Mouse (Mus musculus) layer of hippocampus, adult 9-11 months (tissue): ENCODE measurements around the gene Lmx1b.

Experiments used
- DNase-seq: peaks from one replicate; pipeline ENCODE4 v3.0.0; 2022

Lmx1b gene

DNA sequence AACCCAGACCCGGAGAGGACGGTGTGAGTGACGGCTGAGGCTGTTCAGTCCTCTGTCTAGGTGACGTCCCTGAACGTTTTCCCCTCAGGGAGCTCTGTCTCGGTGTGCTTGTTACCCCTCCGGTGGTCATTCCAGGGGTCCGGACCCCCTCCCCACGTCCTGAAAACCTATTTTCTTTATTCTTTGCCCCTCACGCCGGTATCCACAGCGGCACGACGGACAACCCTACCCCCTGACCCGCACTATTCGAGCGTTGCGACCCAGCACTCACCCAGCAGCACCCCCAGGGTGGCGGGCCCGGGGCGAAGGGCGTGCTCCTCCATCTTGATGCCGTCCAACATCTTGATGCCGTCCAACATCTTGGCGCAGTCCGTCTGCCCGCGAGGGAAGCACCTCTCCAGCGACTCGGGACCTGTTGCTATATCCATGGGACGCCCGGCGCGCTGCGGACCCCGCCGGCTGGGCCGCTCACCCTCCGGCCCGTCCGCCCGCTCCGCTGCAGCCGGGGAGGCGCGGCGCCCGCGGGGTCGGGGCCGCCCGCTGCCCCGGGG, at the start of gene Lmx1b:
TSS of gene Lmx1b (minus strand) at position 341 of the 551 bp plus-strand sequence.
- no peak for DNase-seq

DNA sequence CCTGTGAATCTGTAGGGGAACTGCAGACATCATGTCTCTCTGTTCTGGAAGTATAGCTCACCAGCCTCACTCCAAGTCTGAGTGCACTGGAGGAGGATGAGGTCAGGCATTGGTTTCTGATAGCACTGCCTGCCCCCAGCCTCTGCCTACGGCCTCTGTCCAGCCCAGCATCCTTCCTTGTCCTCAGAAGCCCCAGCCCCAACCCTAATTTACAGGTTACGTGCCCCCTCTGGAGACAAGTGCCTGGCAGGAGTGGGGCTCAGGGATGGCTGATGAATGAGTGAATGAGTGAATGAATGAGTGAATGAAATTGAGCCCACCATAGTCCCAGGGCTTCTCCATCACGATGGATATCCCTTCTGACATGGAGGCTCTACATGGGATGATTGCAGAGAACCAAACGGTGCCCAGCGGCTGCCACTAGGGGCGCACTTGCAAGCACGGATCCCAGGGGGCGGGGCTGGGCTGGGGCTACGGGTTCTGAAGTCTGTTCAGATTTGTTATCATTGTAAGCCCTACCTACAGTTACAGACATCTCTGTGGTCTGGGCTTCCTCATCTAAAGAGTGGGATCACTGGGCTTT, 49.7 kb upstream of the Lmx1b start:
- no peak for DNase-seq

DNA sequence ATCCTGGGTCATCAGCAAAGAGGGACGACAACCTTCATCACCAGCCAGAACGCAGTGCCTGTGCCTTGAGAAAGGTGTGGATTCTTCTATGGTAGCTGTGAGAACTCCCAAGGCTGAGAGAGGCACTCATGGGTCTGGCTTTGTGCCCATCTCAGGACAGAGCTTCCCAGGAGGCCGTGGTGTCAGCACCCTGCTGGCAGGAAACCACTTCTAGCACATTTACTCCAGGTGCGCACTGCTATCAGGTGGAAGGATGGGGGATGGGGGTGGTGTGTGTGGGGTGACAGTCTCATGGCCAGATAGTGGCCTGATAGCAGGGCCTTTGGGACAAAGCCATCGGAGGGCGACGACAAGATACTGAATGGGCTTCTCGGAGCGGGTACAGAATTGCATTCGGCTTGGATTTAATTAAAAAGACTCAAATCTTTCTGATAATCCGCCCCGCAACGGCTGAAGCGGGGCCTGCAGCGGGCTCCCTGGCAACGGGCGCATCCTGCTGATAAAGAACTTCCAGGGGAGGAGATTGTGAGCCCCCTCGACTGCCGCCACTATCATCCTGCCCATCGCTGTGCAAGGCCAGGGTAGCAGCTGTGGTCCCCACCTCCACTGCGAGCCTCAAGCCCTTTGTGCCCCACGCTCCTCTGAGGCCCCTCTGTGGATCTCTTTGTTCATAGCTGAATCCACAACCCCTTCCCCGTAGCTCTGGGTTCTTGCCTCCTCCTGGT, 49.0 kb upstream of the Lmx1b start:
- DNase-seq: no peak

DNA sequence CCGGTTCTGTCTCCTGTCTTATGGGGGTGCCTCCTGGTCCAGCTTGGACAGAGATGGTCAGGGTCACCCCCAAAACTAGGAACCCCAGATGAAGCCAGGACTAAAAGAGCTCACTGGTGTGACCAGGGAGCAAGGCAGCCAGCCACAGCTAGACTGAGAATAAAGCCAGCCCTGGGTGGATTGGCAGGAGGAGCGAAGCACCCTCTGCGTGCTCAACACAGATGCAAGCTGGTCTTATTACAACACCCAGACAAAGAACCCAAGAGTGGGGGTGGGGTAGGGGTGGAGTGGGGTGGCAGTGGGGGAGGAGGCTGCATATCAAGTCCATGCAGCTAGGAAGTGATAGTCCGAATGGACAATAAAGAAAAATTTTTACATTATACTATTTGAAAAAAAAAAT, 43.3 kb upstream of the Lmx1b start:
- no peak for DNase-seq

DNA sequence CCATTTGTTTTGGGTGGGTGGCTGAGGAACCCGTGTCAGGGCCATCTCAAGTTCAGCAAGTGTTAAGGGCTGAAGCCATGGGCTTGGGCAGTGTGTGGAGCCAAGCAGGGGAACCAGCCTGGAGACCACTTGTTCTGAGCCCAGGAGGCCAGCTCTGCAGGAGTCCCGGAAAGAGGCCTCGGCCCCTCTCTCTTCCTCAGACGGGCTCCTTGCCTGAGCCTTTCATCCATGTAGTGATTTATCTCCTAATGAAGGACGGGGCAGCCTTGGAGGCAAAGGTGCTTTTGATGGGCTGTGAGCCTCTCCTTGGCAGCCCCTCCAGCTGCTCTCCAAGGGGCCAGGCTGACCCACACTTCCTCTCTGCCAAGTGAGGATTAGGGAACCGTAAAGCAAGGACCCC, 42.8 kb upstream of the Lmx1b start:
- DNase-seq: no peak

DNA sequence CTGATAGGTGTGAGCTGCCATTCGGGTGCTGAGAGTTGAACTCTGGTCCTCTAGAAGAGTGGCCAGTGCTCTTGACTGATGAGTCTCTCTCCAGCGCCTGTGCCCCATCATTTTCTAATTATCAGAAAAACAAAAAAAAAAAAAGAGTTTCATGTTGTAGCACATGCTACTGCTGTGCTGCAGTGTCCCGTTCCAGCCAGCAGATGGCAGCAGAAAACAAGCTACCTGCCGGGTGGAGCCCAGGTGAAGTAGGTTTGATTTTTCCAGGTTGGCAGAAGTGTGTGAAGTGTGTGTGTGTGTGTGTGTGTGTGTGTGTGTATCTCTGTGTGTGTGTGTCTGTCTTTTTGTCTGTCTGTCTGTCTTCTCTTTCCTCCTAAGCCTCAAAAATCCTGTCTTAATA, 41.9 kb upstream of the Lmx1b start:
- peak; percentile 38 for DNase-seq

DNA sequence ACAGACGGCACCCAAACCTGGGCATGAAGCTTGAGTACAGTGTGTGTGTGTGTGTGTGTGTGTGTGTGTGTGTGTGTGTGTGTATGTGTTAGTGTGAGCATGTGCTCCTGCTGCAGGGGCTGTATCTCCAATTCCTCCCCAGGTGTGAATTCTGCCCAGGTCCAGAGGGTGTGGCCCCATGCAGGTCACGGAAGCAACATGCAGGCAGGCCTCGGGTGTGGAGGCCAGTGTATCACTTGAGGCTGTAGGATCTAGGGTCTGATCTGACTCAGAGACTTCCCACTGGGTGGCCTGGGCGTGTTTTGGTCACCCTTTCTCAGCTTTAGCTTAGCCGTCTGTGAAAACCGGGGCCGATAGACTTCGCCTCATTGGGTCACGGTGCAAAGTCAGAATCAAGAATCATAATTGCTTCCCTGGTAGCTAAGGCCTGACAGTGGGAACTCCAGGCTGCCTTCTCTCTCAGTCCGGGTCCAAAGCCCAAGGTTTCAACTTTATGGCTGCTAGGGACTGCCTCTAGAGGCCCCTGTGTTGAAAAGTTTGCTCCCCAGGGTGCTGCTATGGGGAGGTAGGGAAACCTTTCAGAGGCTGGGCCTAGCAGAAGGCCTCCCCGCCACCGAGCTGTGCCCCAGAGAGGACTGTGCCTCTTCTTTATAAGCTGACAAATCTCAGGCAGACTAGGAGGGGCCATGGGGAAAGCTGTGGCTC, 38.8 kb upstream of the Lmx1b start:
- no peak for DNase-seq

DNA sequence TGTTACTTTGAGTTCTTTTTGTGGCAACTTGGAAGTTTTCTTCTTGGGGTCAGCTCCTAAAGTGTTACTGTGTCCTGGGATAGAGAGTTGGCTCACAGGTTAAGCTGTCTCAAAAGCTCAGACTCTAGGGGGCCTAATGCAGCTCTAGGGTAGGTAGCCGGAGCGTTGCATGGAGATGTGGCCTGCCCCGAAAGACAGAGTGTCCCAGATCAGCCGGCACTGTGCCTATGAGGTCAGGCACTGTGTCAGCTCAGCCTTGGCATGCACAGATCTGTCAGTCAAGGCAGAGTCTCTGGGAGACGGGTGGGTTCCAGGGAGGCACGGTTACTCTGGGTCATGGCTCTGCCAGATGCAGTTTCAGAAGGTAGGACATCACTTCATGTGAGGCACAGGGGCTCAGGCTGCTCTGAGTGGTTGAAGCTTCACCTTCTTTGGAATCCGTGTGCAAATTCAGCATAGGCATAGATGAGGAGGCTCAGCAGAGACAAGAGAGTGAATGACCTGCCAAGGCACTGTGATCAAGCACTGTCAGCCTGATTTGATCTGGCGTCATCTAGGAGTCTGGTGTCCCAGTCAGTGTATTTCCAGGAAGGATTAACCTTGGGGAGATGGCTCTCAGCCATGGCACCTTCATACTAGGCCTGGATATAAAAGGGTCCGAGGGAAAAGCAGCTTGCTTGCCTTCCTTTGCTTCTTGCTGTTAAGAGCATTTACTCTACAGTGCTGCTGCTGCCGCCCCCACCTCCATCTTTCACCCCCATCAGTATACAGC, 32.6 kb upstream of the Lmx1b start:
- no peak for DNase-seq

DNA sequence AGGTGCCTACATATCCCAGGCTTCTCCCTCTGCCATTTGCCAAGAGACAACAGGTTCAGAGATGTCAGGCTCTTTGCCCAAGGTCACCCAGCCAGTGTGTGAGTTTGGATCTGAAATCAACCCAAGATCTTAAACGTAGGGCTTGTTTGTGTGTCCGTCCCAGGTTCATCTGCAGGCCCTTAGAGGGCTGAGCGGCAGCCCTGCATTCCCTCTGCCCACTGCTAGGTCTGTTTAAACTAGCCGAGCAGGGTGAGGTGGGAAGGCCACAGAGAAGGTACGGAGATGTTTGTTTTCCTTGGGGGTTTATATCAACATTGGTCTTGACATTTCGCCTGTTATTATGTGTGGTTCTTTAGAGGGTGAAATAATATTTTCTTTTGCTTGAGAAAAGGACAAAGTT, 28.4 kb upstream of the Lmx1b start:
- DNase-seq: no peak

DNA sequence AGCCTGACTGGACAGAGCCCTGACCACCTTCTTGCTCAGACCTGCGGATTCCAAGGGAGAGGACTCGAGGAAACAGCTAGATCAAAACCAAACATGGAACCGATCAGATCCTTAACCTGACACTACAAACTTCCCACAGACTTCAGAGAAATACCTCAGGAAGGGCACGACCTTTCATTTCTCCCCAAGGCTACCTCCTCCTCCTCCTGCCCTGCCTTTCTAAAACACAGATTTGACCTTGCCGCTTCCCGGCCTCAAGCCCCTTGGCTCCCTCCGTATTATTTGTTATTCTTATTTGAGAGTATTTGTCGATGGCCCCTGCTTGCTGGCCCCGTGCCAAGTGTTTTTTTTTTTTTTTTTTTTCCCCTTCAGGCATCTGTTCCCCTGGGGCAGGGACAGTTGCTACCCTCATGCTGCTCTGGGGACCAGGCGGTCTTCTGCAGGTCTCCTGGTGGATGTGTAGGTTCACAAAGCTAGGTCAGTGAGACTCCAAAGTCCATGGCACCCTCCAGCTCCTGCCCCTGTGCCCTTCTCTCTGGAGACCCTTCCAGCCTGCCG, 26.2 kb upstream of the Lmx1b start:
- no peak for DNase-seq

DNA sequence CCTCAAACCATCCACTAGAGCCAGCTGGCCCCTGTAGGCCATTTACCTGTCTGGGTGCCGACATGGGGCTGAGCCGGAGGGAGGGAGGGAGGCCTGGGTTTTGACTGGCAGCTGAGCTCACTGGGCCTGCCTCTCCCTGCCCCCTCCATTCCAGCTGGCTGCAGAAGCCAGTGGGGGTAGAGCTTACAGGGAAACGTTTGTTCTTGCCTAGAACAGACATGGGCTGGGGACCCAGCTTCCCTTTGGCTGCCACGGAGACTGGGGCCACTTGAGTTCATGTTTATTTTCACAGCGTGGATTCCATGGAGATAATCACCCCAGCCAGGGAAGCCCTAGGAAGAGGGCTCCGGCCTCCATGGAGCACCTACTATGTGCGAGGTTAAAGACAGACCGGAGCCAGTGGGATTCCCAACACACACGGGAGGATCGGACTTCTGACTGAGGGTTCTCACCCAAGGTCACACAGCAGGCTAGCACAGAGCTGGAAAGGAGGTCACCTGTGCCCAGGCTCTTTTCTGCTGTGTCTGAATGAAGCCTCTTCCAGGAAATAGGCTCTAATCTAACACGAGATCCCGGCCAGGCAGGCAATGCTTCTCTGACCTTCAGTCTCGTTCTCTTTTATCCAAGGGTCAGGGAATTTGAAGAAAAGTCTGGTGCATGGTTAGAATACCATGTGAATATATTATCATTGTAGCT, 25.2 kb upstream of the Lmx1b start:
- peak; percentile 48 for DNase-seq

DNA sequence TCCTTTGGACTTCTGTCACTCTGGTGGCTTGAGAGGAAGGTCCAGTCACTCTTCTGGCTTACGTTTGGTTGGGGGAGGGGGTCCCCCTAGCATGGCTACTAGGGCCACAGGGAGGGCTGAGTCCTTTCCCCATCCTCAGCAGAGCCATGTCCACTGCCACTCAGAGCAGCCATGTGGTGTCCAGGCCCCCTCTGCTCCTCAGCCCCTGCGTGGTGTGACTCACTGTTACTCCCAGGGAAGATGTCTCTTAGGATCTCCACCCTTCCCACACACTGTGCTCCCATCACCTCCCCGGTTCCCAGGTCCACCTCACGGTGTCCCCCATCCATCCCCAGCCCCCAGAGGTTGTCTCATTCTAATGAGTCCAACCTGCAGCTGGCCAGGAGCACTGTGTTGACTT, 24.4 kb upstream of the Lmx1b start:
- DNase-seq: no peak

DNA sequence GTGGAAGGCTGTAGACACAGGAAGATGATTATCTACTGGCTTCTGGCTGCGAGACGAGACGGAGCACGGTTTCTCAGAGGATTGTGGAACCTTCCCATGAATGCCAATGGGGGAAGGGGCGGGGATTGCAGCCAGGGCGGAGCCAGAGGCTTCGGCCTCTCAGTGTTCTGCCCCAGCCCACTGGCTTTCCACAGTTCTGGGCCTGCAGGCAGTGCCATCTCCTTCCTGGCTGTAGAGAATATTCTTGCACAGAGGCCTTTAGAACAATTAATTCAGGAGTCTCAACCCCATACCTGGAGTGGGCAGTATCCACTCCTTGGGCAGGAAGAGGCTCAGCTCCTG, 18.9 kb upstream of the Lmx1b start:
- no peak for DNase-seq

DNA sequence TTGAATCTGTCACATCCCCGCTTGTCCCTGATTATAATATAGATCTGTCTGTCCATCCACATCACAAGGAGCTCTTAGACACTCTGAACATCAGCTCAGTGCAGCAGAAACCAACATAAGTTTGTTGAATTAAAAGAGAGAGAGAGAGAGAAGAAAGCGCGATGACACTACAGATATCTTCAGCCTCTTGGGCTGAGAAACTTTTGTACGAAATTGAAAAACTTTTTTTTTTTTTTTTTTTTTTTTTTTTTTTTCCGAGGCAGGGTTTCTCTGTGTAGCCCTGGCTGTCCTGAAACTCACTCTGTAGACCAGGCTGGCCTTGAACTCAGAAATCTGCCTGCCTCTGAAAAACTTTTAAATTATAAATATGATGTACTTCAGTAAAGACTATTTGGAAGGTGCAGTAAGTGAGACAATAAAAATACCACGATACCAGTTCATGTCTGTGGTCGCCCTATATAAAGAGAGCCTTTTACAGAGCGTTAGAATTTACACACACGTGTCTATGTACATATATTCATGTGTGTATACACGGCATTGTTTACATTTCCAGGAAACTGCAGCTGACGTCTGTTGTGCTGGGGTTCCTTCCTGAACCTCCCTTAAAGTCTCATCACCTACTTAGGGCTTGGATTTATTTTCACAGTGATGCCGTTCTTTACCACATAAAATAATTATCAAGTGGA, 18.4 kb upstream of the Lmx1b start:
- DNase-seq: no peak

DNA sequence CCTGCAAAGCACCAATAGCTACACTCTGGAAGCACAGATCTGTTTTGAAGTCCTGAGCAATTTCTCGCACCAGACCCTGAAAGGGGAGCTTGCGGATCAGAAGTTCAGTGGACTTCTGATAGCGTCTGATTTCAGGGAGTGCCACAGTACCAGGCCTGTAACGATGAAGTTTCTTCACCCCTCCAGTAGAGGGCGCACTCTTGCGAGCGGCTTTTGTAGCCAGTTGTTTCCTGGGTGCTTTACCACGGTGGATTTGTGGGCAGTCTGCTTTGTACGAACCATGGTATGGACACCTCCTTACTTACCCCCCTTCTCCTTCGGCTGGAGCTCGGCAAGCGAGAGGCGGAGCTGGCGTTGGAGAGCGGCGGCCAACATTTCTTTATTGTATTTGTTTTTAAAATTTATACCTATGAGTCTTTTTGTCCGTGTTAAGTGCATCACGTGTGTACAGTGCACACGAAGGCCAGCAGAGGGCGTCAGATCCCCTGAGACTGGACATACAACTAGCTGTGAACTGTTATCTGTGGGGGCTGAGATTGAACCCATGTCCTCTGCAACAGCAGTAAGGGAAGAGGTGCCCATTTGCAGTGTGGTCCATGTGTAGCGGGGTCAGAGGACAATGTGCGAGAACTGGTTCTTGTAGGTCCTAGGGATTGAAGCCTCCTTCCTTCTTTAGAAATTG, 12.3 kb upstream of the Lmx1b start:
- DNase-seq: no peak

DNA sequence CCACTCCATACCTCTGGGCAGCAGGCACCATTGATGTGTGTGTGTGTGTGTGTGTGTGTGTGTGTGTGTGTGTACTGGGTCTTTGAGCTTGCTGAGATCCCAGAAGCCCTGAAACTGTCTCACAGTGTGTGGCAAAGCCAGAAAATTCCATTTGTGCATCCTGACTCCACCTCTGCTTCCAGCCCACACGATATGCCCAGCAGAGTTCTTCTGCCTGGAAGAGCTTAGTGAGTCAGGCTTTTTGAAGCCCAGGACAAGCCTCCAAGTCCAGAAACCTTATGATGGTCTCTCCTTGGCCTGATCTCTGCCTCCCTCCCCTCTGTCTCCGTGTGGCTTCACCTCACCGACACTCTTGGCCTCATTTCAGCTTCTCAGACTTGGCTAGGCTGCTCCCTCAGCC, 9.1 kb upstream of the Lmx1b start:
- no peak for DNase-seq

DNA sequence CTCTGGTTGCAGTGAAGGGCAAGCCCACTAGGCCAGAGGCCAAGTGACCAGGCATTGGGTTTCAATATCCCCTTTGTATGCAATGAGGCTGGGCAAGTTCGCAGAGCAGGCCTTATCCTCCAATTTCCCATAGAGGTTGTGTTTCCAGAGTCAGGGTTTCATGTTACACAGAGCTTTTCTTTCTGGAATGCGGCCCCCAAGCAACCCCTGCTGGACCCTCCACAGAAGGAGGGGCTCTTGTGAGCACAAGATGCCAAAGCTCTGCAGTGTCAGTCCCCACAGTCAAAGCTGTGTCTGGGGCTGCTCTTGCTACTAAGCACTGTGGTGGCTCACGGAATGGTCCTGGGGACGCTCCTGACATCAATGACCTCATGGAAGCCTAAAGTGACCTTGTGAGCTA, 8.6 kb upstream of the Lmx1b start:
- DNase-seq: no peak

DNA sequence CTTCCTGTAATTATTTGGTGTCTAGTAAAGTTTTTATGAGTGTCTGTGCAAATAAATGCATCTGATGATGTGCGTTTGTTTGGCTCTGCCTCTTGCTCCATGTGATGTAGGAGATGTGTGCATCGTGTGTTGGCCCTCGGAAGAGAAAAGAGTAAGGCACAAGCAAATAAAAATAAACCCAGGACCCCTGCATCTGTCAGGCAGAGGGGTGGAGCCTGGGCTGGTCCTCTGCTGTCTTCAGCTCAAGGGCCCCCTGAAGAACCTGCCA, 5.9 kb upstream of the Lmx1b start:
- no peak for DNase-seq

DNA sequence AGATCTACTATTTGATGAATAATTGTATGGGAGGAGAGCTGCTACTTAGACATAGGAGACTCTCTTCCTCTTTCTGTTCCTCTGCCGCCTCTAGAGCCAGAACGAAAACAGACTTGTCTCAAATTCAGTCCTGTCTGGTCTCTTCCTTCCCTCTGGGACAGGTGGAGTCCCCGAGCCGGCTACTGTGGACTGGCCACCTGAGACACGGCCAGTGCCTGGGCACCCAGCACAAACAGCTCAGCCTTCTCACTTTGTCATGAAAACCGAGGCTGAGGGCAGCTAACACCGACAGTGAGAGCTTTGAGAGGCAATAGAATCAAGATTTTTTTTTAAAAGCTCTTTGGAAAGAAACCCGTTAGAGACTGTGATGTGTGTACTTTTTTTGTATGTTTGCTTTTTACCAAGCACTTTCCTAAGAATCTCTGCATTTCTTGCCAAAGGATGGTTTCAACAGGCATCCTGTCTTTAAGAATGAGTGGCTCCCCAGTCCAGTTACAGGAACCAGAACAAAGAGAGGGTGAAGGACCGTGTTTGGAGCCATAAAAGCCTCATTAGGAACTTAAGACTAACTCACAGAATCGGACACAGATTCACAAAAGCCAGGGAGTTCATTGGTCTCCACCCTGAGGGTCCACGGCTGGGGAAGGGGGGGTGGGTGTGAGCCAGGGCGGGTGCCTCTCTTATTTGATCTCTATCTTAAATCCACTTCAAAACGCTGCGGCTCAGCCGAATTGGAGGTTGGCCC, 5.4 kb upstream of the Lmx1b start:
- no peak for DNase-seq
